Mouse (Mus musculus) stomach, embryonic 14.5 days (tissue): ENCODE data around the gene Gm5475. TPM values are rescaled to one million over a fixed set of nuclear protein-coding genes. Genes with fewer than 3 reads are reported as not detected.

Experiments used
- ATAC-seq: fragments of 200-750 bp; cut with Nextera tagmentation; 2 replicates; pipeline ENCODE4 v1.8.0; 2017; ENCODE audit warnings: low read depth, moderate TSS enrichment; ENCODE audit not compliant: insufficient number of reproducible peaks, insufficient read depth, low FRiP score
- H3K27ac ChIP-seq: fragments of 300-500 bp; sonication (generic); 2 replicates; pipeline ENCODE4 v1.5.1; 2014; ENCODE audit warnings: mild to moderate bottlenecking, low read length, moderate library complexity, mixed read lengths
- H3K27me3 ChIP-seq: fragments of 300-500 bp; sonication (generic); 2 replicates; pipeline ENCODE4 v1.6.1; 2014; ENCODE audit warnings: low read length, control low read depth, mixed read lengths; ENCODE audit not compliant: control insufficient read depth, insufficient read depth
- H3K36me3 ChIP-seq: fragments of 300-500 bp; sonication (generic); 2 replicates; pipeline ENCODE4 v1.6.1; 2014; ENCODE audit warnings: mild to moderate bottlenecking, control low read depth, low read length, moderate library complexity, mixed read lengths; ENCODE audit not compliant: control insufficient read depth, insufficient read depth
- H3K4me1 ChIP-seq: fragments of 300-500 bp; sonication (generic); 2 replicates; pipeline ENCODE4 v1.6.1; 2014; ENCODE audit warnings: low read length, control low read depth, mixed read lengths; ENCODE audit not compliant: control insufficient read depth, insufficient read depth
- H3K4me2 ChIP-seq: fragments of 300-500 bp; sonication (generic); replicated peaks from 2 replicates; pipeline ENCODE4 v1.6.1; 2014; ENCODE audit warnings: low read depth, low read length, control low read depth
- H3K4me3 ChIP-seq: fragments of 300-500 bp; sonication (generic); 2 replicates; pipeline ENCODE4 v1.5.1; 2014; ENCODE audit warnings: low read depth, low read length, control low read depth
- H3K9ac ChIP-seq: fragments of 300-500 bp; sonication (generic); replicated peaks from 2 replicates; pipeline ENCODE4 v1.6.1; 2014; ENCODE audit warnings: low read depth, mild to moderate bottlenecking, control low read depth, low read length, moderate library complexity, mixed read lengths
- H3K9me3 ChIP-seq: fragments of 300-500 bp; sonication (generic); 2 replicates; pipeline ENCODE4 v1.6.1; 2016; ENCODE audit warnings: low read depth, low read length, control low read depth; ENCODE audit not compliant: control insufficient read depth
- WGBS: fragments of 180-500 bp; shearing (Covaris S2); extraction: QIAGEN DNeasy Blood & Tissue Kit; methylation state at CpG from one replicate; pipeline ENCODE4 v1.1.7; 2014; 5-methylcytosine and 5-hydroxymethylcytosine counted together
- polyA plus RNA-seq: library from polyadenylated mRNA; unstranded; fragments of >200 nt; fragmentation: Nextera tagmentation; extraction: Ambion mirVana; gene quantifications from 2 replicates; pipeline ENCODE4 v1.2.1, GENCODE M21; 2014

The Gm5475 gene
- polyA plus RNA-seq, 1 experiment from 2014 or later = not detected

DNA sequence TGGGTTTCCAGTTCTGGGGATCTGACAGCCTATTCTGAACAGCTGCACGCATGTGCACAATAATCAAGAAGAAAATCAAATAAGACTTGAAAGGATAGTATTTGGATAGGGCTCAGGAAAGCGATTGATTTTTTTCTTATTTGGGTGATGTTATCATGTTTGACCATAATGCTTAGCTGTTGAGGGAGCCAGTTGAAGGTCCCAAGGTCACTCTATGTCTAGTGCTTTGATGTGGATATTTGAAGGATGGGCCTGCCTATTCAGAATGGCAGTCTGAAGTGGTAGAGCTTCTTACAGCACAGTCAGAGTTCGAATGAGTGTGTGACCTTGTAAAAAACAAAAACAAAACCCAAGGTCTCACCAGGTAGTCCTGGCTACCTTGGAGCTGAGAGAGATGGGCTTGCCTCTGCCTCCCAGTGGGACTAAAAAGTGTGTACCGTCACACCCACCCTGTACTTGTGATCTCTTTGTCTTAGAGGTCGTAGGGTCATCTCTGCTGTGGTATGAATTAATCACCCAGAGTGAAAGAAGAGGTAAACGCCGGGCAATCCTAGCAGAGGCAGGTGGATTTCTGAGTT, 52.1 kb downstream of the Gm5475 start:
- Histone ChIP-seq H3K4me1 (peaks cover 10% of the 10 kb centered on the region), H3K4me2 (no peak overlapping the region), H3K27ac (no peak overlapping the region), H3K9me3 (no peaks in the 10 kb centered on the region), H3K27me3 (no peaks in the 10 kb centered on the region), H3K36me3 (peaks cover 38% of the 10 kb centered on the region), H3K9ac (no peak overlapping the region), H3K4me3 (no peak overlapping the region)
- ATAC-seq = no peak
- 65% methylated on average over 7 of the region's 7 CpGs for WGBS

Other genes with a start within 250 kb of the Gm5475 start
- gene Atf1, start 194.3 kb upstream of the Gm5475 start, polyA plus RNA-seq = 52.6 and 53.1 TPM in 2 replicates
- 0.17 and 0.25 TPM in 2 replicates for gene Tmprss12, start 141.3 kb upstream of the Gm5475 start, polyA plus RNA-seq
- gene Mettl7a1, start 118.0 kb upstream of the Gm5475 start, polyA plus RNA-seq = 7.3 and 9.2 TPM in 2 replicates
- not detected in 2 replicates for gene Mettl7a3, start 87.2 kb upstream of the Gm5475 start, polyA plus RNA-seq
- 0.41 TPM in 1 of 2 replicates, not detected in the other for gene Methig1, start 69.0 kb upstream of the Gm5475 start, polyA plus RNA-seq
- not detected in 2 replicates for gene Mettl7a2, start 68.9 kb upstream of the Gm5475 start, polyA plus RNA-seq
- not detected in 2 replicates for gene Higd1c, start 57.6 kb upstream of the Gm5475 start, polyA plus RNA-seq
- 13.5 and 18.2 TPM in 2 replicates for gene Slc11a2, start 2.9 kb downstream of the Gm5475 start, polyA plus RNA-seq
- 29.8 and 30.4 TPM in 2 replicates for gene Letmd1, start 46.9 kb downstream of the Gm5475 start, polyA plus RNA-seq
- 12.0 and 12.6 TPM in 2 replicates for gene Csrnp2, start 73.3 kb downstream of the Gm5475 start, polyA plus RNA-seq
- gene Tfcp2, start 129.9 kb downstream of the Gm5475 start, polyA plus RNA-seq = 26.5 and 30.1 TPM in 2 replicates
- 9.3 and 9.6 TPM in 2 replicates for gene Pou6f1, start 177.8 kb downstream of the Gm5475 start, polyA plus RNA-seq
- 232 and 245 TPM in 2 replicates for gene Dazap2, start 193.2 kb downstream of the Gm5475 start, polyA plus RNA-seq
- gene Smagp, start 214.8 kb downstream of the Gm5475 start, polyA plus RNA-seq = 33.3 and 36.8 TPM in 2 replicates
- gene Bin2, start 247.4 kb downstream of the Gm5475 start, polyA plus RNA-seq = 3.2 and 6.6 TPM in 2 replicates